11 mouse cellular contexts compared by ENCODE assay signal in the genomic region with DNA sequence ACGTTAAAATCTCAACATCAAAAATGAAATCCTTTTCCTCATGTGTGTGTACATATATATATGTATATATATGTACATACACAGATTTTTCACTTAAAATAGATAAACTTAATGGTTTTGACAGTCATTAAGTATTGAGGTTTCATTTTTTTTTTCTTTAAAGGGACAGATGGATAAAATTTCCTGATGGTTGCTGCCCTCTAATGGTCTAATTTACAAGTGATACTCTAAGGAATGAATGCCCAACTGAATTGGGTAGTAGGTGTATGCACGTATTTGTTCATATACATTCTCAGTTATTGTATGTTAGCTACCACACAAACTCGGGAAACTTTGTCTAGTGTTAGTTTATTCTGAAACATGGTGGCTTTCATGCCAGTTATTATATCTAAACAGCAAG. TPM values are rescaled to one million over a fixed set of nuclear protein-coding genes. Genes with fewer than 3 reads are reported as not detected.
DNase-seq lines count a peak whose midpoint lies in the region; ATAC-seq and TF ChIP-seq lines count a peak whose summit lies in the region.
"Had no signal": no experiment of that assay in that cellular context is flagged by ENCODE, and none has a peak within 500 bp of the region (broad histone marks: within the 10 kb centered on the region; RNA-seq: fewer than 3 reads in every experiment).

No protein-coding gene starts in this region.

- H3K9me3 ChIP-seq in embryonic facial prominence, embryonic 11.5 days (replicated peaks; ENCODE audit: control insufficient read depth, low read length): no peaks in the 10 kb centered on the region
- H3K9me3 ChIP-seq in embryonic facial prominence, embryonic 10.5 days: no peaks in the 10 kb centered on the region

- H3K4me3 ChIP-seq in embryonic facial prominence, embryonic 11.5 days (ENCODE audit: low read depth, low read length): no peak overlapping the region
- H3K4me3 ChIP-seq in embryonic facial prominence, embryonic 10.5 days: no peak overlapping the region
- no peak overlapping the region for H3K4me3 ChIP-seq in layer of hippocampus, adult 2 months

- no peaks in the 10 kb centered on the region for H3K36me3 ChIP-seq in embryonic facial prominence, embryonic 11.5 days (replicated peaks; ENCODE audit: control insufficient read depth, insufficient read depth, low read depth, low read length)
- no peaks in the 10 kb centered on the region for H3K36me3 ChIP-seq in embryonic facial prominence, embryonic 10.5 days (replicated peaks)

- H3K9ac ChIP-seq in embryonic facial prominence, embryonic 11.5 days (replicated peaks; ENCODE audit: low read length): no peak overlapping the region

- H3K4me2 ChIP-seq in embryonic facial prominence, embryonic 11.5 days (ENCODE audit: low read depth, low read length): no peak overlapping the region

- H3K27me3 ChIP-seq in embryonic facial prominence, embryonic 11.5 days (ENCODE audit: control insufficient read depth, insufficient read depth, low read length): no peaks in the 10 kb centered on the region
- H3K27me3 ChIP-seq in embryonic facial prominence, embryonic 10.5 days (replicated peaks; ENCODE audit: low read depth, poor library complexity, severe bottlenecking): no peaks in the 10 kb centered on the region

- peak; percentile 57 for DNase-seq in embryonic facial prominence, embryonic 11.5 days (ENCODE audit: low spot score)
- no peak for DNase-seq in embryonic facial prominence, embryonic 10.5 days (ENCODE audit: low spot score)
- DNase-seq in layer of hippocampus, adult 2 months (ENCODE audit: low spot score in 2 of 2): peak in 1 of 2 experiments; percentile 1
- no peak for DNase-seq in layer of hippocampus, adult 9-11 months
- peak; percentile 71 for DNase-seq in 3T3-L1 (ENCODE audit: low read depth, low spot score)
- DNase-seq in embryo, embryonic 10 days (ENCODE audit: low spot score): peak; percentile 34
- no peak for DNase-seq in urinary bladder, postnatal 10 days (ENCODE audit: low spot score)
- no peak for DNase-seq in adrenal gland, postnatal 10 days
- DNase-seq: cerebellum, postnatal 25 days; heart, postnatal 4 days; lung, postnatal 14 days had no signal

- no peak for ATAC-seq in embryonic facial prominence, embryonic 11.5 days (replicated peaks; ENCODE audit: insufficient number of reproducible peaks, low FRiP score, low TSS enrichment, low read depth)

- H3K27ac ChIP-seq in embryonic facial prominence, embryonic 11.5 days (replicated peaks; ENCODE audit: low read depth, low read length): no peak overlapping the region
- H3K27ac ChIP-seq in embryonic facial prominence, embryonic 10.5 days (replicated peaks): no peak overlapping the region
- no peak overlapping the region for H3K27ac ChIP-seq in layer of hippocampus, adult 2 months

- no peaks in the 10 kb centered on the region for H3K4me1 ChIP-seq in embryonic facial prominence, embryonic 11.5 days (ENCODE audit: control insufficient read depth, insufficient read depth, low read length)
- H3K4me1 ChIP-seq in embryonic facial prominence, embryonic 10.5 days: no peaks in the 10 kb centered on the region

- peak; percentile 80 for TF ChIP-seq CTCF in layer of hippocampus, adult 2 months (conservative IDR thresholded peaks at IDR 0.05)

- 49% methylated on average over 3 of the region's 3 CpGs for WGBS in embryonic facial prominence, embryonic 11.5 days
- WGBS in embryonic facial prominence, embryonic 10.5 days: 51% methylated on average over 3 of the region's 3 CpGs

RNA-seq across cellular contexts. Expression of gene Ptprq, which starts 15.4 kb away (rescaled TPM):
- 0.07 and 0.08 TPM in 2 replicates for polyA plus RNA-seq in embryonic facial prominence, embryonic 11.5 days (2014; fragmentation: Nextera tagmentation; extraction: Ambion mirVana)
- polyA plus RNA-seq in embryonic facial prominence, embryonic 10.5 days (2016; fragmentation: Nextera tagmentation; extraction: Ambion mirVana): not detected in 2 replicates
- total RNA-seq in layer of hippocampus, adult 2 months (2021): under 1 TPM; 0.20 to 0.33 TPM
- total RNA-seq in adrenal gland, postnatal 10 days (2021): under 1 TPM; 0.12 to 0.18 TPM

Comparison
In these comparisons a context has a peak if more than half of its experiments do, and no peak if none do; other contexts are left out.
1. DNase-seq: peak in embryonic facial prominence, embryonic 11.5 days (single experiment), 3T3-L1 (single experiment) and embryo, embryonic 10 days (single experiment); none in embryonic facial prominence, embryonic 10.5 days (single experiment), layer of hippocampus, adult 9-11 months (single experiment), urinary bladder, postnatal 10 days (single experiment) and adrenal gland, postnatal 10 days (single experiment).